Mouse (Mus musculus): ENCODE results near the gene 1700016K19Rik. TPM values are rescaled to one million over a fixed set of nuclear protein-coding genes. Genes with fewer than 3 reads are reported as not detected.

Gene 1700016K19Rik
- polyA plus RNA-seq, 1 experiment from 2014 or later: 10.8 TPM

DNA sequence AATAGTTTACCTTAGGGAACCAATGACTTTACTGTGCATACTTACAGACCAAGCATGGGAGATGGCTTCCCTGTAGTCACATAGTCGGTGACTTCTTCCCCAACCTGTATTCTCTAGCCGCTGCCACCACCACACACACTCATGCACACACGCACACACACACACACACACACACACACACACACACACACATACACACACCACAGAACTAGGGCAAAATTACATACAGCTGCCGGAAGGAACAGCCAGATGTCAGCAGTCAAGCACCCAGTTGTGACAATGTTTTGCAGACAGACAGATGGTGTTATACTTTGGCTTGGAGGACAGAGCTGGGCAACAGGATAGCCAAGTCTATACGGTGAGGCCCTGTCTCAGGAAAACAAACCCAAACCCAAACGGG is 21.7 kb upstream of the 1700016K19Rik start:
- ATAC-seq (ENCODE audit: low read depth): no peak
- 54% methylated on average over 6 of the region's 6 CpGs for WGBS
- H3K9ac ChIP-seq (ENCODE audit: low read length): no peak overlapping the region
- H3K4me3 ChIP-seq (ENCODE audit: low read length): no peak overlapping the region
- 0 out of 2 replicates have a peak, but pooled peaks cover under 1% of the 10 kb centered on the region for H3K4me1 ChIP-seq (replicated peaks; ENCODE audit: control insufficient read depth, insufficient read depth, low read length)
- no peak overlapping the region for H3K27ac ChIP-seq (ENCODE audit: low read length)
- H3K9me3 ChIP-seq (ENCODE audit: control insufficient read depth, low read length): no peaks in the 10 kb centered on the region
- H3K4me2 ChIP-seq (ENCODE audit: low read depth, low read length): no peak overlapping the region
- no peaks in the 10 kb centered on the region for H3K36me3 ChIP-seq (ENCODE audit: control insufficient read depth, insufficient read depth, low read length)
- no peaks in the 10 kb centered on the region for H3K27me3 ChIP-seq (ENCODE audit: control insufficient read depth, insufficient read depth, low read depth, low read length)

DNA sequence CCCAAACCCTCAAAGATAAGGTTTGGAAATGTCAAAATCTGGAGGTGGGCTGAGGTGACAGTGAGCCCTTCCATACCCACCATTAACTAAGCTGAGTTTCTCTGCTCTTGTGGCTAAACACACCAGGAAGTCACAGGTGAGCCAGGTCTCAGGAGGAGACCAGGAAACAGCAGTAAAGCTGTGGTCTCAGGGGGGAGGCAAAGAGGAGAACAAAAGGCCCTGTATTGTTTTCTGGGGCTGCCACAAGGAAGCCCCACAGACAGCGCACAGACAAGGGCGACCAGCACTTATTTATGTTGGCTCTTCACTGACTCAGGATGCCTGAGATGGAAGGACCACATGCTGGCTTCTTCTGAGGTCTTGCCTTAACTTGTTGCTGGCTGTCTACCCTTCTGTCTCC is 19.3 kb upstream of the 1700016K19Rik start:
- no peak for ATAC-seq (ENCODE audit: low read depth)

DNA sequence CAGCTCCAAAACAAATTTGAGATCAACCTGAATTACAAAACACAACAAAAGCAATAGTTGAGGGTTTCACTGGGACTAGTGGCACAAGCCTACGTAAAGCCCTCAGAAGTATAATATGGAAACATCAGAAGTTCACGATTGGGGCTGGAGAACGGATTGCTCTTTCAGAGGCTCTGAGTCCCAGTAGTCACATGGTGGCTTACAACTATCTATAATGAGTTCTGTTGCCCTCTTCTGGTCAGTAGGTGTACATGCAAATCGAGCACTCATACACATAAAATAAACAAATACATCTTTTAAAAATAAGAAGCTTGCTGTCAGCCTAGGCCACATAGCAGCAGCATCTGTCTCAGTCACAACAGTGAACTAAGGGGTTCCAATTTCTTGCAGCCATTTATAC is 16.5 kb upstream of the 1700016K19Rik start:
- whole genome bisulfite sequencing: 74% methylated on average over 4 of the region's 4 CpGs
- Histone ChIP-seq H3K9ac (ENCODE audit: low read length) (no peak overlapping the region), H3K4me1 (replicated peaks; ENCODE audit: control insufficient read depth, insufficient read depth, low read length) (no peaks in the 10 kb centered on the region), H3K36me3 (ENCODE audit: control insufficient read depth, insufficient read depth, low read length) (no peaks in the 10 kb centered on the region), H3K27ac (ENCODE audit: low read length) (no peak overlapping the region), H3K4me2 (ENCODE audit: low read depth, low read length) (no peak overlapping the region), H3K27me3 (ENCODE audit: control insufficient read depth, insufficient read depth, low read depth, low read length) (no peaks in the 10 kb centered on the region), H3K9me3 (ENCODE audit: control insufficient read depth, low read length) (no peaks in the 10 kb centered on the region), H3K4me3 (ENCODE audit: low read length) (no peak overlapping the region)
- no peak for ATAC-seq (ENCODE audit: low read depth)

More for the DNA sequence above, 19.3 kb upstream of the 1700016K19Rik start:
- 34% methylated on average over 2 of the region's 2 CpGs for WGBS
- H3K36me3 ChIP-seq (ENCODE audit: control insufficient read depth, insufficient read depth, low read length): no peaks in the 10 kb centered on the region
- H3K9me3 ChIP-seq (ENCODE audit: control insufficient read depth, low read length): no peaks in the 10 kb centered on the region
- no peaks in the 10 kb centered on the region for H3K4me1 ChIP-seq (replicated peaks; ENCODE audit: control insufficient read depth, insufficient read depth, low read length)
- no peak overlapping the region for H3K9ac ChIP-seq (ENCODE audit: low read length)
- H3K27me3 ChIP-seq (ENCODE audit: control insufficient read depth, insufficient read depth, low read depth, low read length): no peaks in the 10 kb centered on the region
- H3K4me3 ChIP-seq (ENCODE audit: low read length): no peak overlapping the region
- H3K4me2 ChIP-seq (ENCODE audit: low read depth, low read length): no peak overlapping the region
- H3K27ac ChIP-seq (ENCODE audit: low read length): no peak overlapping the region

DNA sequence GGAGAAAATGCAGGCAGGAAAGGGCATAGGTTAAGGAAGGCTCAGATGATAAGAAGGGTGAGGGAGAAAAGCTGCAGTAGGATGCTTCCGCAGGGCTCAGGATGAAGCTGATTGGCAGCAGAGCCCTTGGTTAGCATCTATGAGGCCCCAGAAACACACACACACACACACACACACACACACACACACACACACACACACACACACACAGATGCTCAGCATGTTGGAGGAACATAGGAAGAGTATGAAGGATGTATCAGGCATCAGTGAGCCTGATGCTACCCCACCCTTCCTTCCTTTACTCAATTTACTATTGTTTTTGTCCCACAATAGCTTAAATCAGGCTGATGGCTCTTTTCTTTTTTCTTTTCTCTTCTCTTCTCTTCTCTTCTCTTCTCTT is 15.1 kb upstream of the 1700016K19Rik start:
- WGBS: 47% methylated on average over 1 of the region's 1 CpGs
- H3K9me3 ChIP-seq (ENCODE audit: control insufficient read depth, low read length): no peaks in the 10 kb centered on the region
- no peak overlapping the region for H3K4me3 ChIP-seq (ENCODE audit: low read length)
- no peak for ATAC-seq (ENCODE audit: low read depth)
- H3K9ac ChIP-seq (ENCODE audit: low read length): no peak overlapping the region
- H3K27ac ChIP-seq (ENCODE audit: low read length): no peak overlapping the region
- H3K4me2 ChIP-seq (ENCODE audit: low read depth, low read length): no peak overlapping the region
- H3K36me3 ChIP-seq (ENCODE audit: control insufficient read depth, insufficient read depth, low read length): no peaks in the 10 kb centered on the region
- no peaks in the 10 kb centered on the region for H3K27me3 ChIP-seq (ENCODE audit: control insufficient read depth, insufficient read depth, low read depth, low read length)
- no peaks in the 10 kb centered on the region for H3K4me1 ChIP-seq (replicated peaks; ENCODE audit: control insufficient read depth, insufficient read depth, low read length)

DNA sequence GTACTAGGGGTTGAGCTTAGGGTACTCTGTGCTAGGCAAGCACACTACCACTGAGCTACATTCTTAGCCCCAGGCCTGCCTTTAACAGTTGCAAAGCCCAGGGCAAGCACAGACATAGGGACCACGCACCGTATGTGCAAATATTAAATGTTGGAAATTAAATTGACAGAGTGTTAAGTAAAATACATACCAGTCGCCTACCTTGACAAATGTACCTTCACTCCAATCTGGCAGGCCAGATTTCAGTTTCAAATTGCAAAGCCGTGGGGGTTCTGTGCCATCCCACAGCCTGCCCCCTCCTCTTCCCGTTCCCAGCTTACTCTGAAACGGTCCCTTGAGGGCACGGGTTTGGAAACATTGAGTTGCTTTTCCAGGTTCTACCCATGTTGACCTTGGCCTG is 13.8 kb upstream of the 1700016K19Rik start:
- H3K4me1 ChIP-seq (replicated peaks; ENCODE audit: control insufficient read depth, insufficient read depth, low read length): no peaks in the 10 kb centered on the region
- H3K9me3 ChIP-seq (ENCODE audit: control insufficient read depth, low read length): no peaks in the 10 kb centered on the region
- no peaks in the 10 kb centered on the region for H3K27me3 ChIP-seq (ENCODE audit: control insufficient read depth, insufficient read depth, low read depth, low read length)
- no peak overlapping the region for H3K27ac ChIP-seq (ENCODE audit: low read length)
- WGBS: 62% methylated on average over 7 of the region's 7 CpGs
- no peak for ATAC-seq (ENCODE audit: low read depth)
- H3K4me2 ChIP-seq (ENCODE audit: low read depth, low read length): no peak overlapping the region
- H3K36me3 ChIP-seq (ENCODE audit: control insufficient read depth, insufficient read depth, low read length): no peaks in the 10 kb centered on the region
- H3K4me3 ChIP-seq (ENCODE audit: low read length): no peak overlapping the region
- H3K9ac ChIP-seq (ENCODE audit: low read length): no peak overlapping the region

DNA sequence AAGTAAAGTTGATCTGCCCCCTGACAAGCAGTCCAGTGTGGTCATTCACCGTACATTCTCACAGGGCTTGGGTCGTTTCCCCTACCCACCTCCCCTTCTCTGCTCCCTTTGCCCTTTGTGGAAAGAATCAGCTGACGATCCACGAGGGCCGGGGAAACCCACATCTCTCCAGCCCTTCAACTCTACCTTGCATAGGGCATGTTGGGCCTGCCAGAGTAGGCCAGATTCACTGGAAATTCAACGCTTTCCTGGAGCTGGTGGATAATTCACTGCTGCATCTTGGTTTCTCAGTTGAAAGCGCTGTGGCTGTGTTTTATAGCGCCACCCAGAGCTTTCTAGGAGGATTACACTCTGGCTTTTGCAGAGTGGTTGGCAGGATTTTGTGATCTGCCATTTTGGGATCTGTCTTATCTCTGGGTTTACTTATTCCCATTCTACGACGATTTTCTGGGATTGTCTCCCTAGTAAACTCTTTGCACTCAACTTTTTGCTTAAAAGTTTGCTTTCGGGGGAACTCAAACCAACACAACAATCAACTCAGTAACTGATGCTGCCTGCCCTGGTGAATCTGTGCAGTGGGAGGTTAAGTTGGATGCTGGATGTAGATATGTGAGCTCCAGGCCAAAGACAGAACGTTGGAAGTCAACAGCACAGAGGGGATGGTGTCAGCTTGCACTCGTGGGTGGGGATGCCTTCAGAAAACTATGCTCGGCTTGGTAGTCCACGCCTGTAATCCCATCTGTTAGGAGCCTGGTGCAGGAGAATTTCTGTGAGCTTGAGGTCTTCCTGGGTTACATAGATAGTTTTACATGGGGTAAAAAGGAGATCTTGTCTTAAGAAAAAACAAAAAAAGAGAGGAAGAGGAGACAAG is 8.5 kb upstream of the 1700016K19Rik start:
- ATAC-seq (ENCODE audit: low read depth): no peak

DNA sequence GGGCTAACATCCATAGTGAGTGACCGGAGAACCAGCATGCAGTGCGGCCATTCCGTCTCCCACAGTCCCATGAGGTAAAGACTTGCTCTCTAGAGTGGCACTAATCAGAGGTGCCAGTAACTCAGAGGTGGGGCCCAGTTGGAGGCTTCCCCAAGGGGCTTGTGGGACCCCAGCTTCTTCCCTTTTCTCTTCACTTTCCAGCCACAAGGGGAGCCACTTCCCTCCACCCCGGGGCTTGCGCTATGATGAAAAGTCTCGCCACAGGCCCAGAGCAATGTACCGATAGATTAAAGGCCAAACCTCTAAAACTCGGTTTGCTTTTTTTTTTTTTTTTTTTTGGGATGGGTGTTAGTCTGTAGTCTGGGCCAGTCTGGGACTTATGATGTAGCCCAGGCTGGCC is 7.8 kb upstream of the 1700016K19Rik start:
- Histone ChIP-seq H3K9me3 (ENCODE audit: control insufficient read depth, low read length) (no peaks in the 10 kb centered on the region), H3K4me2 (ENCODE audit: low read depth, low read length) (no peak overlapping the region), H3K4me3 (ENCODE audit: low read length) (no peak overlapping the region), H3K4me1 (replicated peaks; ENCODE audit: control insufficient read depth, insufficient read depth, low read length) (no peaks in the 10 kb centered on the region), H3K9ac (ENCODE audit: low read length) (no peak overlapping the region), H3K27ac (ENCODE audit: low read length) (no peak overlapping the region), H3K36me3 (ENCODE audit: control insufficient read depth, insufficient read depth, low read length) (no peaks in the 10 kb centered on the region), H3K27me3 (ENCODE audit: control insufficient read depth, insufficient read depth, low read depth, low read length) (no peaks in the 10 kb centered on the region)
- no peak for ATAC-seq (ENCODE audit: low read depth)
- WGBS: 83% methylated on average over 8 of the region's 8 CpGs

More for the DNA sequence above, 8.5 kb upstream of the 1700016K19Rik start:
- Histone ChIP-seq H3K4me2 (ENCODE audit: low read depth, low read length) (no peak overlapping the region), H3K4me1 (replicated peaks; ENCODE audit: control insufficient read depth, insufficient read depth, low read length) (no peaks in the 10 kb centered on the region), H3K27ac (ENCODE audit: low read length) (no peak overlapping the region), H3K9me3 (ENCODE audit: control insufficient read depth, low read length) (no peaks in the 10 kb centered on the region), H3K4me3 (ENCODE audit: low read length) (no peak overlapping the region), H3K27me3 (ENCODE audit: control insufficient read depth, insufficient read depth, low read depth, low read length) (no peaks in the 10 kb centered on the region), H3K36me3 (ENCODE audit: control insufficient read depth, insufficient read depth, low read length) (no peaks in the 10 kb centered on the region), H3K9ac (ENCODE audit: low read length) (no peak overlapping the region)
- WGBS: 70% methylated on average over 15 of the region's 15 CpGs

DNA sequence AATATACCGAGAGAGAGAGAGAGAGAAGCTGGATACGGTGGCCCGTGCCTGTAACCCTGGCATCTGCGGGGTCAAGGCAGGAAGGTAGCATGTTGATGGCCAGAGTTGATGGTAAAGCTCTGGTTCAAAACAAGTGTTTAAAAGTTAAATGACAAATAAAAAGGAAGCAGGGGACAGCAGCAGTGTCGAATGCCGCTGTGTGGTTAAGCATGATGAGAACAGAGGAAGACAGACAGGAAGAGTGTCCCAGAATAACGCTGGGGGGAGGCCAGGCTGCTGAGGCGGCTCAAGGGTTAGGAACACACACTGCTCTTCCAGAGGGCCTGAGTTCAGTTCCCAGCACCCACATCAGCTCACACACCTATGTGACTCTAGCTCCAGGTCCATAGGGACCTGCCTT is 7.2 kb upstream of the 1700016K19Rik start:
- H3K27ac ChIP-seq (ENCODE audit: low read length): no peak overlapping the region
- no peaks in the 10 kb centered on the region for H3K9me3 ChIP-seq (ENCODE audit: control insufficient read depth, low read length)
- no peaks in the 10 kb centered on the region for H3K27me3 ChIP-seq (ENCODE audit: control insufficient read depth, insufficient read depth, low read depth, low read length)
- no peak for ATAC-seq (ENCODE audit: low read depth)
- no peak overlapping the region for H3K9ac ChIP-seq (ENCODE audit: low read length)
- WGBS: 72% methylated on average over 8 of the region's 8 CpGs
- no peaks in the 10 kb centered on the region for H3K36me3 ChIP-seq (ENCODE audit: control insufficient read depth, insufficient read depth, low read length)
- no peak overlapping the region for H3K4me3 ChIP-seq (ENCODE audit: low read length)
- H3K4me2 ChIP-seq (ENCODE audit: low read depth, low read length): no peak overlapping the region
- no peaks in the 10 kb centered on the region for H3K4me1 ChIP-seq (replicated peaks; ENCODE audit: control insufficient read depth, insufficient read depth, low read length)

DNA sequence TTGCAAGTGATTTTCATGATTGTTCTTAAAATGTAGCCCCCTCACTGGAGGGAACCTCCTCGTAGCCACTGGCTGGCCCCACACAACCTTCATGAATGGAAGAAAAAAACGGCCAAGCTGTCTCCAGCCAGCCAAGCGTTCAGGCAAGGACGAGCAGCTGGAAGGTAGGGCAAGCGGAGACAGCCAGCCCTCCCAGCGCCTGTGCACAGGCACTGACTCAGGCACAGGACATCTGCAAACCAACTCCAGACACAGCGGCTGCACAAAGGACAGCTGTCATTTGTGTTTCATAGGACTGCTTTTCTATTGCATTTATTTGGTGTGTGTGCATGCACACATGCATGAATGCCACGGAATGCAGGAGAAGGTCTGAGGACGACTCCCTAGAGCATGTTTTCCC is 5.4 kb upstream of the 1700016K19Rik start:
- Histone ChIP-seq H3K9ac (ENCODE audit: low read length) (no peak overlapping the region), H3K4me3 (ENCODE audit: low read length) (no peak overlapping the region), H3K4me1 (replicated peaks; ENCODE audit: control insufficient read depth, insufficient read depth, low read length) (no peaks in the 10 kb centered on the region), H3K4me2 (ENCODE audit: low read depth, low read length) (no peak overlapping the region), H3K27me3 (ENCODE audit: control insufficient read depth, insufficient read depth, low read depth, low read length) (no peaks in the 10 kb centered on the region), H3K9me3 (ENCODE audit: control insufficient read depth, low read length) (no peaks in the 10 kb centered on the region), H3K36me3 (ENCODE audit: control insufficient read depth, insufficient read depth, low read length) (no peaks in the 10 kb centered on the region), H3K27ac (ENCODE audit: low read length) (no peak overlapping the region)
- ATAC-seq (ENCODE audit: low read depth): no peak
- 55% methylated on average over 9 of the region's 9 CpGs for WGBS

All from lung, embryonic 16.5 days (tissue).